Mouse (Mus musculus): ENCODE measurements around the gene Polr1d.

Polr1d gene

GRCm38 (mm10) chr5:147076799-147077165, at the start of gene Polr1d:
Gene Polr1d, plus strand, starts transcription at chr5:147077050.
- DNase-seq, result no peak

DNA sequence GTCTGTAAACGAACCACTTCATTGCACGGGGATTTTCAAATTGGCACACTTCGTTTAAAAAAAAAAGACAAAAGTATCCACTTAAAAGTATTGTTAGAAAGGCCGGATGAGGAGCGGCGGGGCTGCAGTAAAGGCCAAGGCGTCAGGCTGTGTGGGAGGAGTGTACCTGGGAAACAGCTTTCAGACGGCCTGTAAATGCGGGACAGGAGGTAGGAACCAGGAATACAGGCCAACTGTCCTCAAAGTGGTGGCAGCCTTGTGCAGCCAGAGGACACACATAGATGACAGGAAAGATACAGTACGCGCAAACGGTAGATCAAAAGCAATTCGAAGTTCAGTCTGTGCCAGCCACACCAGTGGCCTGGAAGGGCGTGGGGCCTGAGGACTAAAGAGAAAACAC, 45.6 kb upstream of the Polr1d start:
- no peak for DNase-seq

DNA sequence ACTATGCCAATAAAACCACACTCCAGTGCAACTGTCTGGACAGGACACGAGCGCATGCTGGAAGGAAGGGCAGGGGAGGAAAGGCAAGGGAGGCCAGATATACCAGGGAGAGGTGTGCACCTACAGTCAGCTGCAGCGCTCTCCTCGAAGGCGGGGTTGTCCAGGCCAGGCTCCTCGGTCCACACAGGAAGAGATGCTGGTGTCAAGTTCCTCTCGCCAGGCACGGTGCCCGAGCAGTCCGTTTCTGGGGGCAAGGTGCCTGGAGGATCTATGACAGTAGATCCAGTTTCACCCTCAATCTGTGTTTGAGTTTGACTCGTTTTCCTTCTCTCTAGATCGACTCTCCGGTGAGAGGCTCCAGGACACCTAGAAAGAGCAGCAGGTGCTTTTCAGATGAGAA, 43.7 kb upstream of the Polr1d start:
- no peak for DNase-seq

DNA sequence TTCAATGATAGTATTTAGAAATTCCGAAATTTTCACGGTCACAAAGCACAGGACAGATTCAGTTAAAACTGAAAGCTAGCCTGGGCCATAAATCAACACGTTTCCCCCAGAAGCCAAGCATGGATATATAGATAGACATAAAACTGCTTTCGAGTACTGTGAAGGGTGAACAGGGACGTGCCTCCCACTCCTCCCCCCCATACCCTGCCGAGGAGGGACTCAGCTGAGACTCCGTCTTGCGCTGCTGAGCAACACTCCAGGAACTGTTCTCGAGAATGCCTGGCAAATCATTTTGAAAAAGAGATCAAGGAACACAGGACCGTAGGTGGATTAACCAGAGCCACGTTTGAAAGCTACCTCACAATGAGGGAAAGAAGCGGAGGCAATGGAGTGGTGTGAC, 42.6 kb upstream of the Polr1d start:
- DNase-seq, result no peak

- no peak for DNase-seq
These were observed 41.5 kb upstream of the Polr1d start for GRCm38 (mm10) chr5:147035301-147035700.

- DNase-seq, result no peak
These were observed 40.8 kb upstream of the Polr1d start for GRCm38 (mm10) chr5:147036028-147036427.

GRCm38 (mm10) chr5:147036661-147037060, 40.2 kb upstream of the Polr1d start:
- DNase-seq, result no peak

GRCm38 (mm10) chr5:147037601-147038000, 39.2 kb upstream of the Polr1d start:
- no peak for DNase-seq

- DNase-seq, result no peak
These were observed 37.5 kb upstream of the Polr1d start for GRCm38 (mm10) chr5:147039394-147039793.

- no peak for DNase-seq
These were observed 34.6 kb upstream of the Polr1d start for GRCm38 (mm10) chr5:147041965-147042937.

DNA sequence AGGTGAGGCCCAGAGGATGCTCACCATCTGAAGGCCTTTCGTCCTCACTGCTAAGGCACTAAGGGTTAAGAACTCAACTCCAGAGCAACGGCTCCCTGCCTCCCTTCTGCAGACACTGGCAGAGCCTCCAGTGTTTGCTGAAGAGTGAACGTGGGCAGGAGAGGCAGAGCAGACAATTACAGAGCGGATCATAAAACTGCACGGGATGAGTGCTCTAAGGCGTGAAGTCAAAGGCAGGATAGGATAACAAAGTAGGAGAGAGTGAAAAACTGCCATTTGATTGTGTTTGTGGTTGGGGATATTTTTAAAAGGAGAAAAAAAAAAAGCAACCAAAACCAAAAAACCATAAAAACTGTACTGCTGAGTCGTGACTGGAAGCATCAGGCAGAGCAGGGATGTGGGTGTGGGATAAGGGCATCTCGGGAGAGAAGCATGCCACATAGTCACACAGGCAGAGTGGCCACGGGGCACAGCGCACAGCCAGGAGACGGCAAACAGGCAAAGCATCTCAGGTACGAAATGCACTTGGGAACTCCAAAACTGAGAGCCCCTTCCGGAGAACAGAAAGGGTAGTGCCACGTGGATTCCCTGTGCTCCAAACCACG, 33.5 kb upstream of the Polr1d start:
- DNase-seq, result no peak

DNA sequence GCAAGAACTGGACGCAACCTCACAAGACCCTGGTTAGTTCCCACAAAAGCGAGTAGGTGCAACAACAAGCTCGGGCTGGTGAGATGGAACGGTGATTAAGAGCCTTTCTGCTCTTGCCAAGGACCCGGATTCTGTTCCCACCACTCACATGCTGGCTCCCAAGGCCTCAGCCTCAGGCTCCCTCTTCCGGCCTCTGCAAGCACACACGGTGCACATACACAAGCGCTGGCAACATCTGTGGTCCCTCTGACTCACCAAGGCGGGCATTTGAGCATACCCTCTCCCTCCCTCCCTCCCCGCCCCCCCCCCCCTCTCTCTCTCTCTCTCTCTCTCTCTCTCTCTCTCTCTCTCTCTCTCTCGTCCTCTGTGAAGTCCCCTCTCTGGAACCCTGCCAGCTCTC, 31.5 kb upstream of the Polr1d start:
- no peak for DNase-seq

- no peak for DNase-seq
These were observed 30.9 kb upstream of the Polr1d start for GRCm38 (mm10) chr5:147045929-147046328.

DNA sequence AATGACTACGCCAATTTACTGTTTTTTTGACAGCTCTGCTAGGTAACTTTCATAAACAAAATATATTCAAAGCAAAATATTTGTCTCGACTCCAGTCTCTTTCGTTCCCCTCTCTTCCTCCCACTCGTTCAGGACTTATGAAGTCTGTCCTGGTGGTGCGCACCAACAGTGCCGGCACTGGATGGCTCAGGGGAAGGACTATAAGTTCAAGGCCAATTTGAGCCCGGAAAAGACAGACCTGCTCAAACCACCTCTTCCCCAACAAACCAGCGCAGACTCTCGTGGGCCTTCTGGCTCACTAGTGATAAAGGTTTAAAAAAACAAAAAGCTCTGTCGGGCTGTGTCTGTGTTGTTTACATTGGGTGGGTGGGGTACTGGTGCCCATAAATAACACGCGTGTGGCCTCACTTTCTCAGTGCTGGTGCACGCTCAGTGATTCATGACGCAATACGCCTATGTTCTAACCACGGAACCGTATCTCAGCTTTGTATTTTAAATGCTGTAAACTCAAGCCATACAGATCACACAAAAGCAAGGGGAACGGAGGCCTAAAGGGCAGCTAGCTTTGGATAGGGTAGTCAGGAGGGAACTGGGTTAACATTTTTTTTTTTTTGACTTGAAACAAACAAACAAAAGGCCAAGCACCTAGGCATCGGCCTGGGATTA, 27.2 kb upstream of the Polr1d start:
- no peak for DNase-seq

DNA sequence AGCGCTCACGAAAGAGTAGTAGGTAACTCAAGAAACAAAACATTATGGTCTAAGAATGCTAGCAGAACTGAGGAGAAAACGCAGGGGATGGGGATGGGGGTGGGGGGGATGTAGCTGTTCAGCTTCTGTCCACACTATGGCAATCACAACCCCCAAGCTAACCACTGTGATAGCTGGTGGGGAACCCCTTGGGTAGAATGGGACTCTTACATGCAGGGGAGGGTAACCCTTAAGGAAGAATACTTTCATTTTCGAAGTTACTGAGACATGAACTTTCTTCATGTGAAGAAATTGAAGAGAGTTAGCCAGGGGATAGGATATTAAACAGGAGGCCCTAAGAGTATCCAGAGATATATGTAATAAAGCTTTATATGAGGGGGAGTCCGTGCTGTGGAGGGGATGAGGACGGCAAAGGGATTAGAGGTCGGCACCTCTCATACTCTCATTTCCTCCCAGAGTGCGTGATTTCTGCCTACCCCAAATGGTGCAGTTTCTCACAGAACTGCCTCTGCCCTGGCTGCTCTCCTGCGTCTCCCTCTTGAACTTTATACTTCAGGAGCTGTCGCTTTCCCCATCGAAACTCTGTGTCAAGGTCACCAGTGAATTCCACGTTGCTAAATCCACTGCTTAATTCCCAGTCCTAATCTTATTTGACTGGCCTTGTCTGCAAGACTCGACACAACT, 25.9 kb upstream of the Polr1d start:
- DNase-seq, result peak; percentile 16

DNA sequence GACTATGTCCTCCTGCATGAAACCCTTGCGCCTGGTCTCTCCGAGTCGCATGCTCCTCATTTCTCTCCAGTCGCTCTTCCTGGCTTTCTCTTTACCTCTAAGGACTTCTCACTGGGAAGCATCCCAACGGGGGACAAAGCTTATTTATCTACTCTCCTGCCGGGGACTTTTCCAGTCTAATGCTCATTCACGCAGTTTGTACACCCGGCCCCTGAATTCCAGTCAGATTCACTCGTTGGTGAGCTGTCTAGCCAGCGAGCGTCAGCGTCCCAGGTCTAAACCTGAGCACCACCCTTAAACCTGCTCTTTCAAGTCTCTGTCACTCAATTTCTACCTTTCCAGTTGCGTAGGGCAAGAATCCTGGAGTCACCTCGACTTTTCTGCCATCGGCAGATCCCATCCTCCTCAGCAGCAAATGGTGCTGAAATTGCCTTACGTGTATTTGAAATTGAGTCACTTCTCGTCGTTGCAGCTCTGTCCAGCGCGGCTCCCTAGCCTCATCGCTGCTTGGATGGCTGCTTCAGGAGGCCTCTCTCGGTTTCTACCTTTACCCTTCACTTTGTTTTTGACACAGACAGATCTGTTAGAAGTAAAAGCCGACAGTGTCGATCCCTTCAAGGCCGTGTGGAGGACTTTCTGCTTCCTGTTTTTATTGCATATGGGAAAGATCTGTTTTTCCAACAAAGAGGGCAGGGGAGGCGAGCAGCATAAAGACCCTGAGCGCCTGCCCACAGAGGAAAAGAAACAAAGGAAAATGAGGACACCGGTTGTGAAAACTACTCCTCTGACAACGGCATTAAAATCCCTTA, 25.1 kb upstream of the Polr1d start:
- DNase-seq, result no peak

DNA sequence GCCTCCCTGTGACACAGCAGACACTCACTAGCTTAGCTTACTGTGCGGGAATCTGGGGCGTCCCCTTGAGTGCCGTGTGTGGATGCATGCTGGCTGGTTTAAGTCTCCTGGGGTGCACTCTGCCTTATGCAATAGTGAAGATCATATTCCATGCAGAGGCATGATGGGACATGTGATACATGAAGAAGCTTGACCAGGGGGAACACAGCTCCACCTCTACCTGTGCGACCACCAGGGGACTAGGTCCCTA, 24.6 kb upstream of the Polr1d start:
- no peak for DNase-seq

- DNase-seq, result no peak
These were observed 23.8 kb upstream of the Polr1d start for GRCm38 (mm10) chr5:147053071-147053470.

GRCm38 (mm10) chr5:147053481-147053880, 23.4 kb upstream of the Polr1d start:
- DNase-seq, result no peak

DNA sequence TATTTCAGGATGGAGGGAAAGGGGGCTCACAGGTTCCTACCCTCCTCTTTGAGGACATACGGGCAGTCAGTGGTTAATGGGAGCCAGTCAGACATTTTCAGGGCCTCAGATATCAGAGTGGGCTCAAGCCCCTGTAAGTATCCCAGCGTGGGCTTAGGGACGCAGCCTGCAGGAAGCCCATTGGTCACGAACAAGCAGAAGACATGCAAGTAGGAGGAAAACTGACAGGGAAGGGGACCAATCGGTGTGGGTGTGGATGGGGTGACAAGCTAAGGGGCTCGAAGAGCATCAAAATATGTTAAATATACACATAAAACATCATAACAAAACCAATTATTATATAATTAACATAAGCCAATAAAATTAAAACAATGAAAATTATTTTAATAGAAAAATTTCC, 22.5 kb upstream of the Polr1d start:
- no peak for DNase-seq

DNA sequence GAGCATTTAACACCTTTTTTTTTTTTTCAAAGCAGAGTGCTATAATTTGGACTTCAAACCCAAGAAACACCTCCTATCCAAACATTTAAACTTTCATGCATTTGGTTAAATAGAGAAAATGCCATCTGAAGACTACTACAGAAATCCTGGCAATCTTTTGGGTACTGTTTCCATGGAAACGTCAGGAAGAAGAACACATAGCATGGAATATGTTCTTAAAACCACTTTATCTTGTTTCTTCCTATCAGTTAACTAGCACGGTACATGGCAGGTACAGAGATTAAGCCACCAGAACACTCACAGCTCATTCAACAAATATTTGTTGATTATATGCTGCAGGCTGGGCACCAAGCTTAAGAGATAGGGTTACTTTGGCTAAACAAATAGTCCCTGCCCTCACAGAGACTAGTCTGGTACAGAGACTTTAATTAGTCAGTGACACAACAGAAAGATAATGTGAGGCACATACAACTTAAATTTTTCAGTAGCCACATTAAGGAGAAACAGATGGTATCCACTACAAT, 22.0 kb upstream of the Polr1d start:
- DNase-seq, result no peak

DNA sequence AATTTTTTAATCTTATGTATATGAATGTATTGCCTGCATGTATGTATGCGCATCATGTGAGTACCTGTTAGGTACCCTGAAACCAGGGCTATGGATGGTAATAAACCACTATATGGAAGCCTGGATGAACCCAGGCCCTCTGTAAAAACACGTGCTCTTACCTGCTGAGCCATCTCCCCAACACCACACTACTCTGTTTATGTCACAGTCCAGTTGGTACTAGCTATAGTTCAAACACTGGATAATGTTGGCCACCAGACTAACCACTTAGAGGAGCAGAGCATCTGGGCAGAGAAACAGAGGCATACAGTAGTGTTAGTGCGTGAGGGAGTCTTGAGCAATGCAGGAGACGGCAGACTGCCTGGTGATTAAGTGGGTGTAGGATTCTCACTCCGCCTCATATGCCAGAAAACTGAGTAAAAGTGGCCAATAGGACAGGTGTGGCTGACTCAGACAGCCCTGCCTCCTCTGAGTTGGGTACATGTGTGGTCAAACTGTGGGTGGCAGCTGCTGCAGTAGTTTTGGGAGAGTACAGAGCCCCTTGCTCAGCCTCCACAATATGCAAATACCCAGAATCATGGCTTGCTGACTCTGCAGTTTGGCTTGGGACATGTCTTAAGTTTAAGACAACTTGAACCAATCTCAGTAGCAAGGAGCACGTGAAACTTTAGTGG, 21.1 kb upstream of the Polr1d start:
- DNase-seq, result no peak

Data from thymus, postnatal 25 days (tissue).